Mouse (Mus musculus): ENCODE results near the gene Dusp1. TPM values are rescaled to one million over a fixed set of nuclear protein-coding genes. Genes with fewer than 3 reads are reported as not detected.

Dusp1 gene
- total RNA-seq, 2 experiments from 2014 or later: 17.2 to 18.9 TPM

- intact Hi-C loops (cut with DNase I): no loop called here
- DNase-seq: no peak
Measured at GRCm38 (mm10) chr17:26563476-26563875, 1.5 kb upstream of the Dusp1 start.

GRCm38 (mm10) chr17:26562292-26562691 lies 364 bp upstream of the Dusp1 start:
- DNase-seq: no peak
- intact Hi-C loops (cut with DNase I): no loop called here

GRCm38 (mm10) chr17:26561290-26561640 lies 663 bp downstream of the Dusp1 start, which contains the start of gene Ergic1:
Gene Ergic1 (plus strand): TSS chr17:26561489.
- intact Hi-C loops (cut with DNase I): loop anchor here (2.0 kb wide), 1 partner anchor 52 kb away; no protein-coding TSS in a partner anchor
- peak; percentile 94 for DNase-seq

GRCm38 (mm10) chr17:26560526-26561289 lies 1.2 kb downstream of the Dusp1 start:
- intact Hi-C loops (cut with DNase I): loop anchor here (2.0 kb wide), 1 partner anchor 52 kb away; no protein-coding TSS in a partner anchor
- DNase-seq: no peak

- intact Hi-C loops (cut with DNase I): no loop called here
- no peak for DNase-seq
Measured at GRCm38 (mm10) chr17:26553033-26553432, 8.9 kb downstream of the Dusp1 start.

GRCm38 (mm10) chr17:26551104-26551503 lies 10.8 kb downstream of the Dusp1 start:
- DNase-seq: no peak
- intact Hi-C loops (cut with DNase I): no loop called here

- intact Hi-C loops (cut with DNase I): no loop called here
- no peak for DNase-seq
Measured at GRCm38 (mm10) chr17:26549148-26549809, 12.6 kb downstream of the Dusp1 start.

- DNase-seq: no peak
- intact Hi-C loops (cut with DNase I): no loop called here
Measured at GRCm38 (mm10) chr17:26548566-26548965, 13.4 kb downstream of the Dusp1 start.

GRCm38 (mm10) chr17:26547771-26548170 lies 14.2 kb downstream of the Dusp1 start:
- DNase-seq: no peak
- intact Hi-C loops (cut with DNase I): no loop called here

GRCm38 (mm10) chr17:26544319-26544963 lies 17.5 kb downstream of the Dusp1 start:
- intact Hi-C loops (cut with DNase I): no loop called here

GRCm38 (mm10) chr17:26540083-26540482 lies 21.8 kb downstream of the Dusp1 start:
- intact Hi-C loops (cut with DNase I): no loop called here

More at GRCm38 (mm10) chr17:26544319-26544963, 17.5 kb downstream of the Dusp1 start:
- no peak for DNase-seq

GRCm38 (mm10) chr17:26537722-26538471 lies 24.0 kb downstream of the Dusp1 start:
- no peak for DNase-seq
- intact Hi-C loops (cut with DNase I): no loop called here

More at GRCm38 (mm10) chr17:26540083-26540482, 21.8 kb downstream of the Dusp1 start:
- DNase-seq: no peak

GRCm38 (mm10) chr17:26535251-26536136 lies 26.4 kb downstream of the Dusp1 start:
- no peak for DNase-seq
- intact Hi-C loops (cut with DNase I): no loop called here

- intact Hi-C loops (cut with DNase I): no loop called here
- no peak for DNase-seq
Measured at GRCm38 (mm10) chr17:26534695-26535094, 27.2 kb downstream of the Dusp1 start.

- no peak for DNase-seq
- intact Hi-C loops (cut with DNase I): no loop called here
Measured at GRCm38 (mm10) chr17:26533871-26534372, 28.0 kb downstream of the Dusp1 start.

GRCm38 (mm10) chr17:26532476-26533045 lies 29.4 kb downstream of the Dusp1 start:
- intact Hi-C loops (cut with DNase I): no loop called here
- no peak for DNase-seq

- DNase-seq: no peak
- intact Hi-C loops (cut with DNase I): no loop called here
Measured at GRCm38 (mm10) chr17:26531395-26532027, 30.4 kb downstream of the Dusp1 start.

- no peak for DNase-seq
- intact Hi-C loops (cut with DNase I): no loop called here
Measured at GRCm38 (mm10) chr17:26530590-26531081, 31.3 kb downstream of the Dusp1 start.

All from left cerebral cortex, postnatal 4 days (tissue).